Mouse (Mus musculus) CH12.LX (cell line): ENCODE measurements around the gene Amdhd1.

ENCODE experiments used
- CTCF ChIP-seq, 2 experiments: IDR thresholded peaks in 1 of 2; conservative IDR thresholded peaks in 1 of 2; 2 replicates each; pipeline ENCODE4 v1.5.1; 2011 to 2012; ENCODE audit warnings: low read depth in 2 of 2, low read length in 2 of 2, improper control_type of control experiment in 1 of 2, inconsistent platforms in 1 of 2, mild to moderate bottlenecking in 1 of 2, moderate library complexity in 1 of 2
- EP300 ChIP-seq: IDR thresholded peaks from 2 replicates; pipeline ENCODE4 v1.6.1; 2011; ENCODE audit warnings: low read length, improper control_type of control experiment
- HCFC1 ChIP-seq: IDR thresholded peaks from 2 replicates; pipeline ENCODE4 v1.6.1; 2012; ENCODE audit warnings: low read depth, mild to moderate bottlenecking, inconsistent platforms, low read length, improper control_type of control experiment
- MAX ChIP-seq: IDR thresholded peaks from 2 replicates; pipeline ENCODE4 v1.6.1; 2011; ENCODE audit warnings: low read length, improper control_type of control experiment
- ZC3H11A ChIP-seq: IDR thresholded peaks from 2 replicates; pipeline ENCODE4 v1.6.1; 2012; ENCODE audit warnings: low read depth, mild to moderate bottlenecking, inconsistent platforms, low read length, improper control_type of control experiment

- TF ChIP-seq EP300 (no peak), ZC3H11A (no peak), MAX (no peak), CTCF (conservative IDR thresholded peaks at IDR 0.05 in 1 of 2, IDR thresholded peaks at IDR 0.05 in 1 of 2; ENCODE audit: low read depth in 2 of 2, low read length in 2 of 2) (no peak), HCFC1 (no peak)
These were observed 49.4 kb downstream of the Amdhd1 start for GRCm38 (mm10) chr10:93490451-93490850.
